Mouse (Mus musculus): ENCODE results near the gene Mettl18. TPM values are rescaled to one million over a fixed set of nuclear protein-coding genes. Genes with fewer than 3 reads are reported as not detected.

Gene Mettl18
- polyA plus RNA-seq, 1 experiment, result 3.7 TPM

DNA sequence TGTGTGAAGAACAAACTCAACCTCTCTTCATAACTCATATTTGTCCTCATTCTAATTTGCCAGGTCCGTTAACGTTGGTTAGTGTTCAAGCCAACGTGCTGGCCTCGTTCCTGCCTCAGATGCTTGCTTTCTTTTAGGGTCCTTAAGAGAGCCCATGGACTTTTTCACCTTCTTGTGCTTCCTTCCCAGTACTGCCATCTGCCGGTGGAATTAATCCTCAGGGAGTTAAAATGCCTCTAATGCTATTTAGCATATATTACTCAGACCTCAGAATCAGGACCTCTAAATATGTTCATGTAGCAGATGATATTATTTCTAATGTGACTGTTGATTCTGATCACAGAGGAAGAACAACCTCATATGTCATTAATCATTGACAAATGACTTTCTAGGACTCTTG, 32.7 kb downstream of the Mettl18 start:
- Histone ChIP-seq H3K27ac (ENCODE audit: insufficient read depth, low read length) (no peak overlapping the region), H3K4me1 (ENCODE audit: control insufficient read depth, insufficient read depth, low read length) (no peaks in the 10 kb centered on the region), H3K4me3 (ENCODE audit: insufficient read depth, low read length) (no peak overlapping the region)
- TF ChIP-seq POLR2A (IDR thresholded peaks at IDR 0.05; ENCODE audit: extremely low read depth, insufficient read depth, low read length), result no peak
- no peak for TF ChIP-seq CTCF (IDR thresholded peaks at IDR 0.05; ENCODE audit: extremely low read depth, insufficient read depth, low read length)

DNA sequence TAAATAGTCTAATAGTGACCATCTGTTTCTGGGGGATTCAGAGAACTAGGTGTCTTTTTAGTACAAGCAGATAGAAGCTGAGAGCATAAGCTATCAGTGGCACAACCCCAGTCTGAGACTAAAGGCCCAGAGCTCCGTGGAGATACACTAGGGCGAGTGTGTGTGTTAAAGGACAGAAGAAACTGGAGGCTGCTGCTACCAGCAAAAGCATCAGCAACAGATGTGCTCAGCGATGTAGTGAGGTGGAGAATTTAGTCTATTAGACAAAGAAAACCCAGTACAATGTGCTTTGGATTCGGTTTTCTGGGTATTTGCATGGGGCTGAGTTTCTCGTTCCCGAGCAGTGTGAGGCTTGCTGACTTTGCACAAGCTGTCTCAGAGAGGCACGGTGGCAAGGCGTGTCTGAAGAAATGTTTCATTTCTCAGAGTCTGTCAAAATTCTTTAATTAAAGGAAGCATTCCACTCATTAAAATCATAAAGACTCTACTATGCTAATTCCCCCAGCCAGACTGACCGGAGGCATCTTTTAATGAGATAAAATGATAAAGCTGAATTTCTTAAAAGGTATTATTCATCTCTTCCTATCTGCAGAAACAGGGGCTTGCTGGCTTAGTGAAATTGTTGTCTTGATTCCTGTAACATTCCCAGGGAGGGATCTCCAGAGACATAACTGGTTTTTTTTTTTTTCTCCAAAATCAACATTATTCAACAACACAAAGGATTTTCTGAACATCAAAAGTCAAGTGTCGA, 45.9 kb downstream of the Mettl18 start:
- Histone ChIP-seq H3K27ac (ENCODE audit: insufficient read depth, low read length) (no peak overlapping the region), H3K4me1 (ENCODE audit: control insufficient read depth, insufficient read depth, low read length) (no peaks in the 10 kb centered on the region), H3K4me3 (ENCODE audit: insufficient read depth, low read length) (no peak overlapping the region)
- no peak for TF ChIP-seq CTCF (IDR thresholded peaks at IDR 0.05; ENCODE audit: extremely low read depth, insufficient read depth, low read length)
- TF ChIP-seq POLR2A (IDR thresholded peaks at IDR 0.05; ENCODE audit: extremely low read depth, insufficient read depth, low read length), result no peak

DNA sequence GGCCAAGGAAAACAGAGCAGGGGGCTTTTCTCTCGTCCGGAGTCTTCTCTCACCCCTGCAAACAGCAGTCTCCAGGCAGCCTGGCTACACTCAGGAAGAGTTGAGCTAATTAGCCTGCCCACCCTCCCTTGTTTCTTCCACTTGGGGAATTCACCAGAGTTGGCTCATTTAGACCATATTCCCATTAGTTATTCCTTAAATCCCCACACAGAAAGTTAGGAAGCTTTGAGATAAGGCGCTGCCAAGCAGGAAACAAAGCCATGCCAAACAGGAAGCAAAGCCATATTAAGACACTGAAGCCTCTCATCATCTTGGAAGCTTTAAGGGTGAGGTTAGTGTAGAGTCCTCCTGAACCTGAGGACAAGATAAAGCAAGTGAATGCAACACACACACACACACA, 48.9 kb downstream of the Mettl18 start:
- Histone ChIP-seq H3K4me1 (ENCODE audit: control insufficient read depth, insufficient read depth, low read length) (no peaks in the 10 kb centered on the region), H3K4me3 (ENCODE audit: insufficient read depth, low read length) (no peak overlapping the region), H3K27ac (ENCODE audit: insufficient read depth, low read length) (no peak overlapping the region)
- no peak for TF ChIP-seq POLR2A (IDR thresholded peaks at IDR 0.05; ENCODE audit: extremely low read depth, insufficient read depth, low read length)
- no peak for TF ChIP-seq CTCF (IDR thresholded peaks at IDR 0.05; ENCODE audit: extremely low read depth, insufficient read depth, low read length)

Other genes starting within 250 kb of the Mettl18 start
- gene Kifap3, start 215.3 kb upstream of the Mettl18 start, polyA plus RNA-seq (2012; rRNA removed), result 123 TPM in 2 replicates
- gene Scyl3, start 65.8 kb upstream of the Mettl18 start, polyA plus RNA-seq (2012; rRNA removed), result 23.8 and 24.1 TPM in 2 replicates
- 0.91 and 1.0 TPM in 2 replicates for gene BC055324, start 93 bp upstream of the Mettl18 start, polyA plus RNA-seq (2012; rRNA removed)
- gene Sele, start 53.3 kb downstream of the Mettl18 start, polyA plus RNA-seq (2012; rRNA removed), result 0.06 TPM in 1 of 2 replicates, not detected in the other
- gene Sell, start 67.1 kb downstream of the Mettl18 start, polyA plus RNA-seq (2012; rRNA removed), result 0.15 and 0.32 TPM in 2 replicates
- 0.02 TPM in 1 of 2 replicates, not detected in the other for gene Selp, start 120.4 kb downstream of the Mettl18 start, polyA plus RNA-seq (2012; rRNA removed)
- gene F5, start 156.9 kb downstream of the Mettl18 start, polyA plus RNA-seq (2012; rRNA removed), result 0.28 and 0.35 TPM in 2 replicates